Mouse (Mus musculus): ENCODE measurements at regions not wholly inside any gene's neighbourhood (a gene's known extent, or its start where the extent isn't known, plus 50 kb on each side); places are given as distances from the start of the nearest gene placed in this dataset.

- TF ChIP-seq POLR2A (IDR thresholded peaks at IDR 0.05; ENCODE audit: low read depth, low read length) (no peak), CTCF (conservative IDR thresholded peaks at IDR 0.05; ENCODE audit: insufficient read depth, insufficient read length, low read depth, low read length) (no peak)
These were observed 60.6 kb upstream of the Rora start for GRCm38 (mm10) chr9:68592976-68593375.
